Mouse (Mus musculus) heart, embryonic 13.5 days (tissue): ENCODE measurements around the gene Gabpb2. TPM values are rescaled to one million over a fixed set of nuclear protein-coding genes. Genes with fewer than 3 reads are reported as not detected.

Experiments
- ATAC-seq: fragments of 200-750 bp; cut with Nextera tagmentation; 2 replicates; pipeline ENCODE4 v1.8.0; 2017; ENCODE audit warnings: moderate TSS enrichment; ENCODE audit not compliant: insufficient number of reproducible peaks, low FRiP score, low TSS enrichment; ENCODE audit errors: extremely low read depth
- H3K27ac ChIP-seq: fragments of 300-500 bp; sonication (generic); replicated peaks from 2 replicates; pipeline ENCODE4 v1.5.1; 2015; ENCODE audit warnings: moderate library complexity, mild to moderate bottlenecking, inconsistent platforms
- H3K27me3 ChIP-seq: fragments of 300-500 bp; sonication (generic); replicated peaks from 2 replicates; pipeline ENCODE4 v1.6.1; 2015; ENCODE audit warnings: mild to moderate bottlenecking, inconsistent platforms
- H3K36me3 ChIP-seq: fragments of 300-500 bp; sonication (generic); 2 replicates; pipeline ENCODE4 v1.6.1; 2015; ENCODE audit warnings: mild to moderate bottlenecking, inconsistent platforms
- H3K4me1 ChIP-seq: fragments of 300-500 bp; sonication (generic); 2 replicates; pipeline ENCODE4 v1.6.1; 2015; ENCODE audit warnings: inconsistent platforms
- H3K4me2 ChIP-seq: fragments of 300-500 bp; sonication (generic); 2 replicates; pipeline ENCODE4 v1.6.1; 2015; ENCODE audit warnings: inconsistent platforms, mild to moderate bottlenecking, moderate library complexity
- H3K4me3 ChIP-seq: fragments of 300-500 bp; sonication (generic); 2 replicates; pipeline ENCODE4 v1.5.1; 2015; ENCODE audit warnings: moderate library complexity, mild to moderate bottlenecking, inconsistent platforms
- H3K9ac ChIP-seq: fragments of 300-500 bp; sonication (generic); 2 replicates; pipeline ENCODE4 v1.6.1; 2015; ENCODE audit warnings: inconsistent platforms, mild to moderate bottlenecking, moderate library complexity
- H3K9me3 ChIP-seq: fragments of 300-500 bp; sonication (generic); 2 replicates; pipeline ENCODE4 v1.6.1; 2016; ENCODE audit warnings: inconsistent platforms
- WGBS: fragments of 180-500 bp; shearing (Covaris S2); methylation state at CpG from one replicate; pipeline ENCODE4 v1.1.7; 2015; ENCODE audit warnings: mixed read lengths; 5-methylcytosine and 5-hydroxymethylcytosine counted together
- polyA plus RNA-seq: library from polyadenylated mRNA; unstranded; fragments of >200 nt; fragmentation: Nextera tagmentation; extraction: Ambion mirVana; gene quantifications from 2 replicates; pipeline ENCODE4 v1.2.1, GENCODE M21; 2015

Gabpb2 gene
- polyA plus RNA-seq, 1 experiment from 2014 or later = 5.1 TPM

DNA sequence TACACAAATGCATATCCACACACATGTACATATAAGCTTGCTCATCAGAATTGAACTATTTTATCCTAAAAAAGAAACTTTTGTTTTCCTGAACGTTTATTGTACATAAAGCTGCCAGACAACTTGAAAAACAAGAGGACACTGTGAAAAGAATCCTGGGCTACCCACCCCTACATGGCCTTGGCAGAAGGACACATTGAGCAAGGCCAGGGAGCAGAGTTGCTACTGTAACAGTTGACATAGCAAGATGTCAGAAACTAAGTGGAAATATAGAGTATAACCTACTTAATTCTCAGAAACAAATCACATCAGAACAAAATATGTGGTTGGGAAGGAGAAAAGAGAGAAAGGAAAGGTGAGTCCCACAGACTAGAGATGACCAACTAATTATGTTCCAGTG, 35.9 kb downstream of the Gabpb2 start:
- 52% methylated on average over 1 of the region's 1 CpGs for WGBS
- no peak for ATAC-seq
- no peak overlapping the region for H3K4me2 ChIP-seq

GRCm38 (mm10) chr3:95179890-95180289, 37.8 kb downstream of the Gabpb2 start:
- no peak for ATAC-seq
- H3K27me3 ChIP-seq = peaks cover 8% of the 10 kb centered on the region; the same call in 1 of the 2 replicates
- H3K36me3 ChIP-seq = peaks cover 26% of the 10 kb centered on the region
- H3K9me3 ChIP-seq = no peaks in the 10 kb centered on the region
- WGBS = 51% methylated on average over 3 of the region's 3 CpGs
- no peaks in the 10 kb centered on the region for H3K4me1 ChIP-seq
- H3K4me3 ChIP-seq = no peak overlapping the region
- H3K4me2 ChIP-seq = no peak overlapping the region
- H3K9ac ChIP-seq = no peak overlapping the region
- no peak overlapping the region for H3K27ac ChIP-seq

More for the DNA sequence above, 35.9 kb downstream of the Gabpb2 start:
- Histone ChIP-seq H3K27me3 (no peaks in the 10 kb centered on the region), H3K9ac (no peak overlapping the region), H3K4me1 (no peaks in the 10 kb centered on the region), H3K36me3 (peaks cover 46% of the 10 kb centered on the region), H3K9me3 (no peaks in the 10 kb centered on the region), H3K27ac (no peak overlapping the region), H3K4me3 (no peak overlapping the region)

DNA sequence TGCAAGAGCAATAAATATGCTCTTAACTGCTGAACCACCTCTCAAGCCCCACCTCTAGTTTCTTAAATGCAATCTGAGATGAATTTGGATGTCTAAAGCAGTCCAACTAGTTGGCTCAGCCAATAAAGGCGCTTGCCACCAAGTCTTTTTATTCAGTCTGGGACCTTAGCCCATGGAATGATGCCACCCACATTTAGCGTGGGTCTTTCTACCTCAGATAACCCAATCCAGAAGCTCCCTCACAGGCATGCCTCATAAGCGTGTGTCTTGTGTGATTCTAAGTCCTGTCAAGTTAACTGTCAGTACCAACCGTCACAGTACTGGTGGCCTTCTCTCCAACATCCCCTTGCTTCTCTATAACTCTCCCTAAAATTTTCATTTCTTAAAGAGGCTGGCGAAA, 38.8 kb downstream of the Gabpb2 start:
- H3K27ac ChIP-seq = no peak overlapping the region
- ATAC-seq = no peak
- H3K36me3 ChIP-seq = peaks cover 17% of the 10 kb centered on the region
- H3K4me2 ChIP-seq = no peak overlapping the region
- no peak overlapping the region for H3K9ac ChIP-seq
- 81% methylated on average over 5 of the region's 5 CpGs for WGBS
- no peak overlapping the region for H3K4me3 ChIP-seq
- peaks cover 18% of the 10 kb centered on the region for H3K27me3 ChIP-seq
- no peaks in the 10 kb centered on the region for H3K9me3 ChIP-seq
- H3K4me1 ChIP-seq = peaks cover 2% of the 10 kb centered on the region

DNA sequence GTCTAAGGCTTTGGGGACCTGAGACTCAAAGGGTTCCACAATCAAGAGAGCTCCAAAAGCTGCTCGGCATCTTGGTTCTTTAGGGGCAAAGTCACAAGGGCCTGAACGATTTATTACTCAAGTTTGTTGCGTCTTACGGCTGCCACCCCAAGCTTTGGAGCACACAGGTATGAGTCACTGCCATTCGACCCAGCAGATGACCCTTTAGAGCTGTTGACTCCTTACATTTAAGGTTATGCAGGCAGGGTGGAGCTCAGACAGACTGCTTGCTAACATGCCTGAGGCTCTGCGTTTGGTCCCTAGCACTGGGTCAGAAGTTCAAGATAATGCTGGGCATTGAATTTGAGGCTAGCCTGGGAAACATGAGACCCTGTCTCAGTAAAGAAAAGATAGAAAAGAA, 40.1 kb downstream of the Gabpb2 start:
- peaks cover 15% of the 10 kb centered on the region for H3K4me1 ChIP-seq
- H3K27ac ChIP-seq = no peak overlapping the region
- H3K27me3 ChIP-seq = peaks cover 31% of the 10 kb centered on the region
- no peak overlapping the region for H3K4me2 ChIP-seq
- H3K9me3 ChIP-seq = no peaks in the 10 kb centered on the region
- WGBS = 64% methylated on average over 6 of the region's 6 CpGs
- no peak for ATAC-seq
- H3K36me3 ChIP-seq = peaks cover 4% of the 10 kb centered on the region
- no peak overlapping the region for H3K4me3 ChIP-seq
- no peak overlapping the region for H3K9ac ChIP-seq

GRCm38 (mm10) chr3:95176500-95176899, 41.2 kb downstream of the Gabpb2 start:
- Histone ChIP-seq H3K9ac (no peak overlapping the region), H3K4me1 (peaks cover 19% of the 10 kb centered on the region), H3K4me3 (no peak overlapping the region), H3K36me3 (peaks cover 12% of the 10 kb centered on the region), H3K27me3 (peaks cover 42% of the 10 kb centered on the region), H3K27ac (no peak overlapping the region), H3K9me3 (no peaks in the 10 kb centered on the region), H3K4me2 (no peak overlapping the region)
- ATAC-seq = no peak
- WGBS = 60% methylated on average over 3 of the region's 3 CpGs

DNA sequence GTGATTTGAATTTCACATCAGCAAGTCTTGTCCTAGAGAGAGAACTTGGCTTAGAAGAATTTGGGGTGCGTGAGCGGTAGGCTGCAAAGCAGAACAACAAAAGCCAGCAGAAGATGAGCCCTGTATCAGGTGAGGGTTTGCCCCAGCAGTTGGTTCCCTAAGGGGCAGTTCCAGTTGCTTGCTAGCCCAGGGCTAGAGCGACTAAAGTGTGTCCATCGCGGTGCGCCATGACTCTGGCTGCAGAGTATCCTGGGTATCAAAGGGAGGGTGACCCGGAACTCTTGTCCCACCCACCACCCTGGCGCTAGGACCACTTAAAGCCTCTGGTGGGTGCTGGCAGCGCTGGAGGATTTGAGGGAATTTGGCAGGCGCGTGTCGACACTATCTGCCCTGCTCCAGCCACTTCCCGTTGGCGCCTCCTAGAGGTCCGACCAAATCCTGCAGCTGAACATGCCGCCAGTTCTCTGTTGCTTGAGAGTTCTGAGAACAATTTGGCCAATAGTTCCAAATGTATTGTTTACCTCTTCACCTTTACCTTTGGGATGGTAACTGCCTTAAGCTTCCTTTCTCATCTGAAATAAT, 43.6 kb downstream of the Gabpb2 start:
- ATAC-seq = no peak
- Histone ChIP-seq H3K9ac (peak overlapping the region; percentile 73), H3K4me1 (peaks cover 19% of the 10 kb centered on the region), H3K9me3 (no peaks in the 10 kb centered on the region), H3K36me3 (peaks cover 34% of the 10 kb centered on the region), H3K27ac (no peak overlapping the region), H3K4me2 (peak overlapping the region; percentile 76), H3K4me3 (peak overlapping the region; percentile 50), H3K27me3 (peaks cover 66% of the 10 kb centered on the region)
- WGBS = 3% methylated on average over 16 of the region's 16 CpGs

DNA sequence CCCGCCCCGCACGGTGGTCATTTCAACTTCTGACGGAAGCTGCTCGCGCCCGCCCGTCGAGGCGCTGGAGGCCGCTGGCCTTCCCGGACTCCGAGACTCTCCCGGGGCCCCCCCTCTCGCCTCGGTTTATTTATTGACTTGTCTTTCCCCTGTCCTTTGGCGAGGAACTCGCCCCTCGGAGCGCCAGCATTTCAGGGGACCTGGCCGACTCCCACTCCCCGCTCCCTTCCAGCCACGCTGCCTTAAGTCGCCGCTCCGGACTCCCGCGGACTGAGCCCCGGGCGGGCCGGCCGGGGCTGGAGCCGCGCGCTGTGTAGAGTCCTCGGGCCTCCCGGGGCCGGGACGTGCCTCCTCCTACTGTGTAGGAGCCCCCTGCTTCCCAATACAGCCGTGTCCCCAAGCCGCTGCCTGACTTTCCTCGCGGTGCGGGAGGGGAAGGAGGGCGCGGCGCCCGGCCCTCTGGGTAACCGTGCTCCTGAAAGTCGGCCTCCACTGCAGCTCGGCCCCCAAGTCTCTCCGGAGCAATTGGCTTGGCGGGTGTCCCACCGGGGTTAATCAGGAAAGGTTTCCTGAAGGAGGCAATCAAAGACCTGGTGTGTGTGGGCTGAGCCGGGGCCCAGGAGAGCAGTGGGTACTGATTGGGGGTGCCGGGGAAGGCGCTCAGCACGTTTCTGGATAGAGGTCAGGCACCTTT, 44.3 kb downstream of the Gabpb2 start:
- H3K4me1 ChIP-seq = peaks cover 19% of the 10 kb centered on the region
- H3K9ac ChIP-seq = peak overlapping the region; percentile 73
- H3K36me3 ChIP-seq = peaks cover 36% of the 10 kb centered on the region
- no peak overlapping the region for H3K27ac ChIP-seq
- H3K4me3 ChIP-seq = peak overlapping the region; percentile 50
- H3K4me2 ChIP-seq = peak overlapping the region; percentile 76
- no peaks in the 10 kb centered on the region for H3K9me3 ChIP-seq
- no peak for ATAC-seq
- H3K27me3 ChIP-seq = peaks cover 73% of the 10 kb centered on the region
- 5% methylated on average over 58 of the region's 58 CpGs for WGBS

GRCm38 (mm10) chr3:95172526-95173255, 45.0 kb downstream of the Gabpb2 start:
- Histone ChIP-seq H3K27me3 (peaks cover 79% of the 10 kb centered on the region), H3K36me3 (peaks cover 41% of the 10 kb centered on the region), H3K9ac (peak overlapping the region; percentile 73), H3K4me3 (peak overlapping the region; percentile 50), H3K4me2 (peak overlapping the region; percentile 76), H3K9me3 (no peaks in the 10 kb centered on the region), H3K27ac (no peak overlapping the region), H3K4me1 (peaks cover 19% of the 10 kb centered on the region)
- no peak for ATAC-seq
- WGBS = 16% methylated on average over 84 of the region's 84 CpGs

GRCm38 (mm10) chr3:95171105-95171504, 46.6 kb downstream of the Gabpb2 start:
- Histone ChIP-seq H3K4me2 (no peak overlapping the region), H3K9me3 (no peaks in the 10 kb centered on the region), H3K27ac (no peak overlapping the region), H3K4me1 (peaks cover 19% of the 10 kb centered on the region), H3K4me3 (no peak overlapping the region), H3K9ac (no peak overlapping the region), H3K27me3 (peaks cover 88% of the 10 kb centered on the region), H3K36me3 (peaks cover 55% of the 10 kb centered on the region)
- WGBS = 75% methylated on average over 6 of the region's 6 CpGs
- no peak for ATAC-seq

DNA sequence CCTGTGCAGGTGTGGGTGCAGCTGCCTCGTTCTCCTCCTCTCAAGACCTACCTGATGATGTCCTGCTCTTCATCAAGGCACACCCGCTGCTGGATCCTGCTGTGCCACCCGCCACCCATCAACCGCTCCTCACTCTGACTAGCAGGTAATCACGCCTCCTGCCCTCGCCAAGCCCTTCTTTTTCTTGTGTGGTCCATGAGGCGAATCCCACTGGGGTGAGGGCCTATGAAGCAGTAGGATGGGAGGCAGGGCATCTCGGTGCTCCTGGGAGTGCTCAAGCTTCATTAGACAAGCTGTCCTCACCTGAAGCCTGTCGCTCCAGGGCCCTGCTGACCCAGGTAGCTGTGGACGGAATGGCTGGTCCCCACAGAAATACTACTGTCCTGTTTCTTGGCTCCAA, 47.7 kb downstream of the Gabpb2 start:
- H3K27ac ChIP-seq = no peak overlapping the region
- H3K9ac ChIP-seq = no peak overlapping the region
- H3K4me1 ChIP-seq = peaks cover 20% of the 10 kb centered on the region
- ATAC-seq = no peak
- no peaks in the 10 kb centered on the region for H3K9me3 ChIP-seq
- WGBS = 81% methylated on average over 10 of the region's 10 CpGs
- no peak overlapping the region for H3K4me3 ChIP-seq
- no peak overlapping the region for H3K4me2 ChIP-seq
- peaks cover 58% of the 10 kb centered on the region for H3K36me3 ChIP-seq
- peaks cover 81% of the 10 kb centered on the region for H3K27me3 ChIP-seq

- peaks cover 36% of the 10 kb centered on the region for H3K36me3 ChIP-seq
- H3K9ac ChIP-seq = no peak overlapping the region
- H3K4me3 ChIP-seq = no peak overlapping the region
- no peak for ATAC-seq
- H3K9me3 ChIP-seq = no peaks in the 10 kb centered on the region
- peaks cover 41% of the 10 kb centered on the region for H3K4me1 ChIP-seq
- H3K27ac ChIP-seq = 0 out of 2 replicates have a peak overlapping the region, but pooled peaks have one; percentile 3
- peaks cover 35% of the 10 kb centered on the region for H3K27me3 ChIP-seq
- WGBS = 52% methylated on average over 5 of the region's 5 CpGs
- H3K4me2 ChIP-seq = no peak overlapping the region
Measured at GRCm38 (mm10) chr3:95164840-95165239, 52.9 kb downstream of the Gabpb2 start.
